Mouse (Mus musculus) kidney, adult 2 months (tissue): ENCODE results near the gene H2-M10.5. TPM values are rescaled to one million over a fixed set of nuclear protein-coding genes. Genes with fewer than 3 reads are reported as not detected.
"Not testable (repeated sequence)": the region's sequence is repeated elsewhere in the genome, so short reads cannot be mapped to it uniquely, and the experiment has no call there.

Source experiments
- DNase-seq: peaks from one replicate; pipeline ENCODE4 v3.0.0; 2021
- H3K27ac ChIP-seq: fragments of 200-500 bp; 2 replicates; pipeline ENCODE4 v1.5.1; 2012; ENCODE audit warnings: low read depth, low read length, control low read depth, inconsistent platforms; ENCODE audit not compliant: insufficient read depth
- H3K27me3 ChIP-seq: fragments of 200-500 bp; replicated peaks from 2 replicates; pipeline ENCODE4 v1.6.1; 2012; ENCODE audit warnings: mild to moderate bottlenecking, moderate library complexity, low read length, inconsistent platforms; ENCODE audit not compliant: control insufficient read depth, insufficient read depth
- H3K36me3 ChIP-seq: fragments of 200-500 bp; 2 replicates; pipeline ENCODE4 v1.6.1; 2012; ENCODE audit warnings: mild to moderate bottlenecking, moderate library complexity, low read length, inconsistent platforms; ENCODE audit not compliant: control insufficient read depth, insufficient read depth
- H3K4me1 ChIP-seq: fragments of 200-500 bp; 2 replicates; pipeline ENCODE4 v1.6.1; 2011; ENCODE audit warnings: low read length; ENCODE audit not compliant: control insufficient read depth, insufficient read depth
- H3K4me3 ChIP-seq: fragments of 200-500 bp; 2 replicates; pipeline ENCODE4 v1.5.1; 2011; ENCODE audit warnings: mild to moderate bottlenecking, low read depth, low read length, control low read depth; ENCODE audit not compliant: insufficient read depth
- CTCF ChIP-seq: fragments of 200-500 bp; conservative IDR thresholded peaks from 2 replicates; pipeline ENCODE4 v1.5.1; 2011; ENCODE audit warnings: low read depth, mild to moderate bottlenecking, control low read depth, low read length, moderate library complexity, mixed read lengths; ENCODE audit not compliant: insufficient read depth, insufficient read length
- POLR2A ChIP-seq: fragments of 200-500 bp; IDR thresholded peaks from one replicate; pipeline ENCODE4 v1.6.1; 2011; ENCODE audit warnings: low read depth, low read length, control low read depth
- WGBS: fragments of 180-500 bp; shearing (Covaris S2); methylation state at CpG from one replicate; pipeline ENCODE4 v1.1.7; 2018; 5-methylcytosine and 5-hydroxymethylcytosine counted together
- polyA plus RNA-seq: library from polyadenylated mRNA; depleted of rRNA; stranded (reverse); fragments of >200 nt; gene quantifications from 2 replicates; pipeline ENCODE4 v1.2.3, GENCODE M21; 2012; rRNA removed

The H2-M10.5 gene
- polyA plus RNA-seq = not detected in 2 replicates

GRCm38 (mm10) chr17:36772610-36773009 lies at the start of gene H2-M10.5:
Gene H2-M10.5 (plus strand): TSS chr17:36772910.
- WGBS = 89% methylated on average over 2 of the region's 2 CpGs
- not testable (repeated sequence) for H3K4me1 ChIP-seq, H3K4me3 ChIP-seq

GRCm38 (mm10) chr17:36726046-36726445 lies 46.7 kb upstream of the H2-M10.5 start:
- DNase-seq = peak; percentile 2

More at GRCm38 (mm10) chr17:36772610-36773009, at the start of gene H2-M10.5:
- H3K36me3 ChIP-seq, DNase-seq, H3K27ac ChIP-seq, H3K27me3 ChIP-seq: not testable (repeated sequence)

DNA sequence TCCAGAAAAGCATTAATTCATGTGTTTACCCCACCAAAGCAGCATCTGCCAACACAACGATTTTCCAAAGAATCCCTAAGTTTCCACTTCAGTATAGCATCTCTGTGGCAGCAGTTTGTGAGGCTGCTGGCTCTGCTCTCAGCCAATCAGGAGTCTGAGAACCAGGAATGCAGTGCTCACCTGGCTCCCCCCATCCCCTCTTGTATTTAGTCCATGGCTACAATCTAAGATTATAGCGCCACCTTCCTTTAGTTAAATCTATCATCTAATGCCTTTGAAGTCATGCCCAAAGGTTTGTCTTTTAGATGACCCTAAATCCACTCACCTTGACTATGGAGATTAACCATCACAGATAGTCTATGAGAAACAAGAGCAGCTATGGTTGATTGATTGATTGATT lies 8.9 kb upstream of the H2-M10.5 start:
- Histone ChIP-seq H3K4me1 (no peaks in the 10 kb centered on the region), H3K27me3 (no peaks in the 10 kb centered on the region), H3K36me3 (no peaks in the 10 kb centered on the region), H3K27ac (no peak overlapping the region), H3K4me3 (no peak overlapping the region)
- WGBS = 56% methylated on average over 2 of the region's 2 CpGs
- no peak for TF ChIP-seq POLR2A
- TF ChIP-seq CTCF = no peak
- DNase-seq = no peak

More at GRCm38 (mm10) chr17:36726046-36726445, 46.7 kb upstream of the H2-M10.5 start:
- H3K4me3 ChIP-seq = no peak overlapping the region
- 20% methylated on average over 2 of the region's 2 CpGs for WGBS
- H3K36me3 ChIP-seq = no peaks in the 10 kb centered on the region
- TF ChIP-seq POLR2A = no peak
- TF ChIP-seq CTCF = 0 out of 2 replicates have a peak, but pooled peaks have one; percentile 9
- H3K4me1 ChIP-seq = no peaks in the 10 kb centered on the region
- no peak overlapping the region for H3K27ac ChIP-seq
- no peaks in the 10 kb centered on the region for H3K27me3 ChIP-seq

DNA sequence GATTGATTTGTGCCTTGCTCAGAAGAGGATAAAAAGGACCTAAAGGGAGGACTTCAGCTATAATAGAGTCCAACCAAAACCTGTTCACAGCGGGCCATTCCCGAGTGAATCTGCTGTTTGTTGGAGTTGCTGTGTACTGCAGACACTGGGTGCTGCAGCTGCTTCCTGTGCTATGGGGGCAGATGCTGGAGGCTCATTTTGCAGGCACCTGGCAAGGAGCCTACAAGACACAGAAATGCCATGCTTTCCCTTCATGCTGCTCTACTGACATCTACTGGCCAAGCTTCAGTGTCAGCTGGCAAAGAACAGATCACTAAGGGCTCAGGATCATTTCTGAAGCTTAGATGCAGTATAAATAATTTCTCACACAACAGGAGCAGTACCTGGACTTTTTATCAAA lies 8.5 kb upstream of the H2-M10.5 start:
- not testable (repeated sequence) for H3K4me1 ChIP-seq, H3K27me3 ChIP-seq, H3K36me3 ChIP-seq, H3K4me3 ChIP-seq, H3K27ac ChIP-seq
- DNase-seq = peak; percentile 19
- 18% methylated on average over 2 of the region's 2 CpGs for WGBS

DNA sequence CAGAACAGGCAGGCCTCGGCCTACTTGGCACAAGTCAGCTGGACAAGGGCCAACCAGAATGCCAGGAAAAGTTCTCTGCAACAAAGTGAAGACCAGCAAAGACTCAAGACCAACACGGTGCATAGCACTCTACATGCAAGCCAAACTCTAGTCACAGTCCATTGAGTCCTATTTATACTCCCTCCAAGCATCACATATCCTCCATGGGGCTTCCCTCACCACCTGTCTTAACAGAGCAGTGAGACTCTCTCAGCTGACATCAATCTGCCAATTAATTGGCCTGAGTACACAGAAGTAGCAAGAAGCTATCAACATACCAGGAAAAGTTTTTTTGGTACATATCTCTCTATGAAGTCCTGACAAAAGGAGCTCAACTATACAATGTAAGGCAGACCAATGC lies 7.3 kb upstream of the H2-M10.5 start:
- 24% methylated on average over 2 of the region's 2 CpGs for WGBS
- not testable (repeated sequence) for H3K27ac ChIP-seq, H3K27me3 ChIP-seq, H3K4me1 ChIP-seq, H3K36me3 ChIP-seq, H3K4me3 ChIP-seq
- peak; percentile 21 for DNase-seq

DNA sequence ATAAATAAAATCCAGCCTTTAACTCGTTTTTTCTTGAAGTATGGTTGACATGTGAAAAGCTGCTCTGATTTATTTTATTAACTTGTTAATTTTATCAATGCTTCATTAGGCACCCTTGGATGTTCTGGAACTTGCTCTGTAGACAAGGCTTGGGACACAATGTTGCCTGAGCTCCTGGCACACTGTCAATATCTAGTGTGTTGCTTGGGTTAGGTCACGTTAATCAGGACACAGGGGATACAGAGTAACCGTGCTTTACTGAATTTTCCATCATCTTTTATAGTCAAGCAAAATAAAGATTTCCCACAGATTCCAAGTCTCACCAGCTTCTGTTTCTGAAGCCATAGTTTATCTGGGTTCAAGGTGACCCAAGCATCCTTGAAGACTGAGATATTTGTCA lies 8.8 kb downstream of the H2-M10.5 start:
- Histone ChIP-seq H3K4me3 (no peak overlapping the region), H3K27ac (no peak overlapping the region), H3K36me3 (no peaks in the 10 kb centered on the region), H3K27me3 (no peaks in the 10 kb centered on the region), H3K4me1 (no peaks in the 10 kb centered on the region)
- no peak for DNase-seq
- TF ChIP-seq CTCF (no peak), POLR2A (no peak)
- 42% methylated on average over 3 of the region's 3 CpGs for WGBS

GRCm38 (mm10) chr17:36786483-36786886 lies 13.8 kb downstream of the H2-M10.5 start:
- not testable (repeated sequence) for H3K4me1 ChIP-seq, H3K27ac ChIP-seq, H3K36me3 ChIP-seq, H3K27me3 ChIP-seq, H3K4me3 ChIP-seq
- WGBS = 45% methylated on average over 1 of the region's 1 CpGs
- peak; percentile 51 for TF ChIP-seq CTCF
- peak; percentile 56 for DNase-seq

DNA sequence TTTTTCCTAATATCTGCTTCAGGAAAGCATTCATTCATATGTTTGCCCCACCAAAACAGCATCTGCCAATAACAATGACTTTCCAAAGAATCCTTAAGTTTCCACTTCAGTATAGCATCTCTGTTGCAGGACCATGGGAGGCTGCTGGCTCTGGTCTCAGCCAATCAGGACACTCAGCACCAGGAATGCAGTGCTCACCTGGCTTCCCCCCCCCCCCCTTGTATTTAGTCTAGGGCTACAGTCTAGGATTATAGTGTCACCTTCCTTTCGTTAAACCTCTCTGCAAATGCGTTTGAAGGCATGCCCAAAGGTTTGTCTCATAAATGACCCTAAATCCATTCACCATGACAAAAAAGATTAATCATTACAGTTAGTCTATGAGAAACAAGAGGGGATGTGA lies 15.6 kb downstream of the H2-M10.5 start:
- no peaks in the 10 kb centered on the region for H3K27me3 ChIP-seq
- DNase-seq = no peak
- no peaks in the 10 kb centered on the region for H3K4me1 ChIP-seq
- TF ChIP-seq CTCF = no peak
- TF ChIP-seq POLR2A = no peak
- no peaks in the 10 kb centered on the region for H3K36me3 ChIP-seq
- 40% methylated on average over 2 of the region's 2 CpGs for WGBS
- H3K27ac ChIP-seq = no peak overlapping the region
- H3K4me3 ChIP-seq = no peak overlapping the region
